21 mouse cellular contexts compared by ENCODE assay signal in genomic region chr9:34143131-34143795, GRCm38 (mm10).
"Had no signal": no experiment of that assay in that cellular context is flagged by ENCODE, and none has a peak within 500 bp of the region (broad histone marks: within the 10 kb centered on the region; RNA-seq: fewer than 3 reads in every experiment).

No protein-coding gene starts in this region.

- H3K27ac ChIP-seq: kidney, embryonic 15.5 days; left cerebral cortex, adult 2 months; limb, embryonic 10.5 days; limb, embryonic 13.5 days; liver, embryonic 12.5 days; liver, embryonic 15.5 days; lung, embryonic 15.5 days; stomach, postnatal 0 days had no signal

- H3K9ac ChIP-seq: kidney, embryonic 15.5 days; limb, embryonic 13.5 days; liver, embryonic 12.5 days; liver, embryonic 15.5 days; lung, embryonic 15.5 days had no signal

- ATAC-seq: liver, embryonic 12.5 days had no signal

- H3K36me3 ChIP-seq: kidney, embryonic 15.5 days; limb, embryonic 10.5 days; limb, embryonic 13.5 days; liver, embryonic 12.5 days; liver, embryonic 15.5 days; lung, embryonic 15.5 days had no signal

- H3K27me3 ChIP-seq: kidney, embryonic 15.5 days; limb, embryonic 13.5 days; liver, embryonic 12.5 days; liver, embryonic 15.5 days; lung, embryonic 15.5 days; megakaryocyte, embryonic 14.5 days had no signal

- DNase-seq: kidney, postnatal 10 days; kidney, postnatal 36 days; layer of hippocampus, postnatal 36 days; liver; lung, adult 18-20 months; lung, postnatal 10 days; lung, postnatal 36 days; midbrain, embryonic 14.5 days; thymus, adult 2 months; thymus, postnatal 14 days; thymus, postnatal 4 days had no signal

- H3K4me2 ChIP-seq: kidney, embryonic 15.5 days; limb, embryonic 13.5 days; liver, embryonic 12.5 days; liver, embryonic 15.5 days; lung, embryonic 15.5 days; midbrain, embryonic 11.5 days had no signal

- H3K4me1 ChIP-seq: kidney, embryonic 15.5 days; limb, embryonic 10.5 days; limb, embryonic 13.5 days; liver, embryonic 12.5 days; liver, embryonic 15.5 days; lung, embryonic 15.5 days; megakaryocyte, embryonic 14.5 days had no signal

- H3K4me3 ChIP-seq: kidney, embryonic 15.5 days; left cerebral cortex, adult 2 months; limb, embryonic 10.5 days; limb, embryonic 13.5 days; liver, embryonic 12.5 days; liver, embryonic 15.5 days; lung, embryonic 15.5 days; megakaryocyte, embryonic 14.5 days had no signal

- H3K9me3 ChIP-seq: kidney, embryonic 15.5 days; limb, embryonic 10.5 days; limb, embryonic 13.5 days; liver, embryonic 12.5 days; liver, embryonic 15.5 days; lung, embryonic 15.5 days had no signal
